Mouse (Mus musculus) T-helper 1 cell (primary cell): ENCODE measurements at regions not wholly inside any gene's neighbourhood (a gene's known extent, or its start where the extent isn't known, plus 50 kb on each side); places are given as distances from the start of the nearest gene placed in this dataset.

Experiments used
- in situ Hi-C: fragments of 300-600 bp; cut with MboI, MseI; formaldehyde crosslinking; loops from one replicate; pipeline ENCODE4 v1.15.1; 2025; ENCODE audit warnings: high pct_unique_total_duplicates

DNA sequence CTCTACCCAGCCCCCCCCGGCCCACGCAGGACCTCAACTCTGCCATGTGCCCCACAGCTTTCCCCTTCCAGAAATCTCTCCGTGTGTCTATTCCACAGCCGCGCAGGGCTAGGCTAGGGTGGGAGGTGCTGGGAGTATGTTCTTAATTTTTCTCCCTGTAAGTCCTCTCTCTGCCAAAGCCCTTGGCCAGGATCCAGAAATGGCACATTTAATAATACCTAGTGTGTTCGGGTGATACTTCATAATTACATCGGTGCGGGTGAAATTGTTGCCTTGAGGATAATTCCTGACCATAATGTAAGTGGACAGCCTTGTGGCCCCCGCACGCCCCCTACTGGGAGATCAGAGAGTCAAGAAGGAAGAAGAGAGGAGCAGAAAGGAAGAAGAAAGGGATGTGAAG lies 1093.5 kb downstream of the Mrps31 start:
- in situ Hi-C loops = no loop called here

- in situ Hi-C loops = no loop called here
Observed at GRCm38 (mm10) chr8:23505216-23505615, 1094.1 kb downstream of the Mrps31 start.

DNA sequence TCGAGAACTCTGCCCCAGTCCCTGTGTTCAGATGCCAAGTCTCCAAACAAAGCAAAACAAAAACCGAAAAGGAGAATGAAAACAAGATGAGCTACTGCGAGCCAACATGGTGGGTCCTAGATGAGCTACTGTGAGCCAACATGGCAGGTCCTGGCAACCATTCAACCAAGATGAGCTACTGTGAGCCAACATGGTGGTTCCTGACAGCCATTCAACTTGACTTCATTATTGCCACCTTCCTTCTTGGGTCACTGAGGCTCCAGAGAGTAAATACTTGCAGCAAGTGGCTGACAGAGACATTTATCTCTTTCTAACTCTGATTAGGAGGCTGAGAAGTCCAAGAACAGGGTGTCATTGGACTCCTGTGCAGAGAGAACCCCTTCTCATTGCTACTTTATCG lies 1094.8 kb downstream of the Mrps31 start:
- in situ Hi-C loops = no loop called here

- in situ Hi-C loops = no loop called here
Observed at GRCm38 (mm10) chr8:23507661-23508060, 1096.5 kb downstream of the Mrps31 start.

DNA sequence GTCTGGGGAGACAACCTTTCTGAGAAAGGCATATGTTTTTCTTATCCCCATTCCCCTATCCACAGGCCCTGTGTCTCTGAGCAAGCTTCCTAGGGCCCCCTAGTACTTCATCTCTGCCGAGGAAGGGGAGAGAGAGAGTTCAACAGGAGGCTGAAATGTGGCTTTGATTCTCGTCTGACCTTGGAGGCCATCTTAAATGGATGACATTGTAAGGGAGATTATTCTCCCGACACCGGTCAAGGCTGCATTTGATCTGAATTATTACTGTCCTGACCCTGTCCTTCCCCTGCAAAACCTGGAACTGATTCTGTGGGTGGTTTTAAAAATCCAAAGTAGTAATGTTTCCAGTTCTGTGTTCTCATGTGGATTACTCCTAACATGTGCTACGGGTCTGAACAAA lies 1098.9 kb downstream of the Mrps31 start:
- in situ Hi-C loops = no loop called here

DNA sequence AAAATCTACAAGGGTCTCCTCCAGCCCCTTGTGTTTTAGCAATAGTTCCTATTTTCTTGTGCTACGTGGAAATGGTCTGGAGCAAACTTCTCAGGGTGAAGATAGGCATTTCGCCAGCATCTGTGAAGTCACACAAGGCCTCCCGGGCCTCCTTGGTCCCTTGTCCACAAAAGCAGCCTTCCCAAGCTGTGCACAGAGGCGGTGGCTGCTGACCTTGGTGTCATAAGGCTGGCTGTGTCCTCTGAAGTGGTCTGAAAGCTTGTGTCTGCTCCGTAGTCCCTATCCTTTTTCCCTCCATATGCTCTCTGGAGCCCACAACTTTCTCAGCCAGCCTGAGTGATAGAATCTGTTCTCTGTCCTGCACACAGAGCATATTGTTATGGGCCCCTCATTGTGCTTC lies 1099.4 kb downstream of the Mrps31 start:
- in situ Hi-C loops = no loop called here

GRCm38 (mm10) chr8:23511264-23511663 lies 1100.1 kb downstream of the Mrps31 start:
- in situ Hi-C loops = no loop called here

GRCm38 (mm10) chr8:23511792-23512191 lies 1100.6 kb downstream of the Mrps31 start:
- in situ Hi-C loops = no loop called here

DNA sequence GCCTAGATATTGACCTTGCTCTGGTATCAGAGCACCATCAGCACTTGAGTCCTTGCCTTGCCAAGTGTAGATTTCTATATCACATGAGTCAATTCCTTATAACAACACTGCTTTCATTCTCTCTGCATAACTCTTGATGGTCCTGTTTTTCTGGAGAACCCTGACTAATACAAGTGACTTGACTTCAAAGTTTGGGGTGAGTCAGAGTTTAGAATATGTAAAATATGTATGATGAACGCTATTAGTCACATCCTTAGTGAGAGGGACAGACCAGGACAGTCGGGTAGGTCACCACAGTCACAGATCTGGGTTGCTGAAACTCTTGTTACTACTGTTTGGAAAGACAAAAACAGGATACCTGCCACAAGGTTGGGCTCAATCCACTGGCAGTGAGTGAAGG lies 1105.3 kb downstream of the Mrps31 start:
- in situ Hi-C loops = no loop called here

- in situ Hi-C loops = no loop called here
Observed at GRCm38 (mm10) chr8:23531551-23532142, 1120.5 kb downstream of the Mrps31 start.

GRCm38 (mm10) chr8:23537681-23538359 lies 1126.7 kb downstream of the Mrps31 start:
- in situ Hi-C loops = no loop called here

DNA sequence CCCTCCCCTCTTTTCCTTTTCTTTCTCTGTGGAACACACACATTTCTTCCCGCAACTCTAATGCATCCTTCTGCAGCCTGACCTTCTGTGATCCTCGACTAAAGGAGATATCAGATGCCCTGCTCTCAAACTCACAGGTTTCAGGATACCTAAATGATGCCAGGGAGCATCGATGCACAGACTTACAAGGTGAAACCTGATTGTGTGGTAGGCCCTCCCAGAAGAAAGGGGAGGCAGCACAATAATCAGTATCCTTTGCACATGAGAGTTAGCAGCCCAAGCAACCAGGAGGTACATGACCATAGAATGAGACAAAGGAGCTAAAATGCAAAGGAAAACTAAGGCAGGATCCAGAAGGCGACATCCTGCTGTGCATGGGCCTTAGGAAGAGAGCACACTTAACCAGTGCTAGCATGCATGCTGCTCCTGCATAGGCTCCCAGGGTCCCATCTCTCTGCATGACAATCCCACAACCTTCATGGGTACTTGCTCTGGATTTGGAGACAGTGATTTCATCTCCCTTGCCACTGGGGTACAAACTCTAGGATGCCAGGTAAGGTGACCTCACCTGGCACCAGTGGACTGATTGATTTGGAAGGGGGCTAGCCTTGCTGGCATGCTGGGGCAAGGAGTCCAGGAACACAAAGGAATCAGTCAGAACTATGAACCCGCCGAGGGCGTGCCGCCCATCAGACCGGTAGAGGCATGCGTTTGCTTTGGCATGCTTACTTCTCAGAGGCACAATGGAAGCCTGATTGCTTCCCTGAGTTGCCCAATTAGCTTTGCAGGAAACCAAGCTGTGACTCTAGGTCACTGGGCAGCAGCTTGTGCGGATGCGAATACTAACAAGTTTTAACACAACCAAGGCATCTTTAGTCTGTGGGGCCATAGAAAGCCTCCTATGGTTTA lies 1142.7 kb downstream of the Mrps31 start:
- in situ Hi-C loops = no loop called here

GRCm38 (mm10) chr8:23560836-23561235 lies 1149.7 kb downstream of the Mrps31 start:
- in situ Hi-C loops = no loop called here

DNA sequence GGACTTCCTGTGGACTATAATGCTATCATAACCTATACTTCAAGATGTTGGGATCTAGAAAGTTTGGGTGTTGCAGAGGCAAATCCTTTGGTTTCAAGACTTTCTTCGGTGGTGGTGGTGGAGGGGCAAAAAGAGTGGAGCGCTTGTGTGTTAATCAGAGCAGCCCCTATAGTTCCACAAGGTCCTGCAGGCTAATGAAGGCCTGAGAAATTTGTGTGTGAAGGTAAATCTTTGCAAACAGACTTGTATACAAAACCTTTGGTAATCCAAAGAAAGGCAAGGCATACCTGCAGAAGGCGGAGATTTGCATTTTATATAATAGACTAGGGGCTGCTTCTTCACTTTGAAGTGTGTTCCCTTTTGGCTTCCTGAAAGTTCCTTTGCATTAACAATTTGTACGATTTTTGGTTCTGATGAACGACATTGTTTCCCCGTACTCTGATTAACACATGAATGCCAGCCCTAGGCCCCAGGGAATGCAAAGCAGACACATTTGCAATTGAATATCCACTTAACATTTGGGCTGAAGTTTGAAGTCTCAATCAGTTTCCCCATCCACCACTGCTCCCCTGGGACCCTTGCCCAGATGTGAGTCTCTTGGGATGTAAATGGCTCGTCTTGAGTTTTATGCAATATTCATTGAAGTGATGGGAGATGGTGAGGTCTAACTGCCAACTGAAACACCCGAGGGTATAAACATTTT lies 1150.7 kb downstream of the Mrps31 start:
- in situ Hi-C loops = no loop called here

- in situ Hi-C loops = no loop called here
Observed at GRCm38 (mm10) chr8:23562504-23562903, 1151.3 kb downstream of the Mrps31 start.

DNA sequence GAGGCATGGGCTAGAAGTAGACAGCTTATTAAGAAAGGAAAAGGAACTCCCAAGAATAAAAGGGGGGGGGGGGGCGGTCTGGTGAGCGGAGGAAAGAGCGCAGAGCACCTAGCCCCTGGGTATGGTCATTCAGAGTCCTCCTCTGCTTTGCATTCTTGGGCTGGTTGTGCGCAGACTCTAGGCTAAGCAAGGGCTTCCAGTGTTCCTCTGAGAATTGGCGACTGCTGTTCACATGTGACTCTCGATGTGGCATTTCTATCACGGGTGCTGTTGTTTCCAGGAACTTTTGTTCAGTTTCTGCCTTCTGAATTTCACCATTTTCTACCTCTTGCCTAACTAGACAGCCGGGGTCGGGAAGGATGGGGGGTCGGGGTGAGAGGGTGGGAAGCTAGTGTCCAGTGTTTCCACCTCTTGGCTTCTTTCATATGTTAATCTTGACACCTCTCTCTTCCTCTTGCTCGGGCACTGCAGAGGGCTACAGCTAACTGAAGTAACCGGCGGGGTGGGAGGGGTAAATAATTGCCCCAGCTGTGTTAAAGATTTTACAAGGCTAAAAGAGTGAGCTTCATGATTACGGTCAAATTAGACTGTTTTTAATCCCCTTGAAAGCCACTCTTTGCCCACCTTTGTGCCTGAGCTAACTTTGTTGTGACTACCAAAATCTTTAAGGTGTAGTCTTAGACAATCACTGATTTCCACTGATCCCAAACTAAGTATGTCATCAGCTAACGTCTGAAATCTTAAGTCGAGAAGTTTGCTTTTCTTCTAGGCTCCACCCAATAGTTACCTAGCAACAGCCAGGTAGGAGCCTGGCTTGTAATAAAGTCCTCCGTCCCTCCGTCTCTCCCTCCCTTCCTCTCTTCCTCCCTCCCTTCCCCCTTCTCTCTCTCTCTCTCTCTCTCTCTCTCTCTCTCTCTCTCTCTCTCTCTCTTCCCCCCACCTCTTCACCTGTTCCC lies 1152.2 kb downstream of the Mrps31 start:
- in situ Hi-C loops = no loop called here

DNA sequence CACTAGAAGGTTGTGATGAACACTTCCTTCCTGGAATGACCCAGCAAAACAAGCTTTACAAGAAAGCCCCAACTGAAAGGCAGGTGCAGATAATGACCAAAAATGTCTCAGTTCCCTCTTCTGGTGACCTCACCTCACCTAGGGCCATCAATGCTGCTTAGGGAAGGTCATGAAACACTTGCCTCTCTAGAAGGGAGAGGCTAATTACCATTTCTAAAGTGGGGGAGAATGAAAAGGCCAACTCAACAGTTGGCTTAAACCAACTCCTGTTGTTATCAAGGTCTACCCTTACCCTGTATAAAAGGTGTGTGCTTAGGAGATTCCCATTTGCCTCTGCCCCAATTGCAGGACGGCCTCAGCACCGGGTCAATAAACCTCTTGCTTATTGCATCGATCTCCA lies 1156.7 kb downstream of the Mrps31 start:
- in situ Hi-C loops = no loop called here

GRCm38 (mm10) chr8:23571338-23571737 lies 1154.3 kb downstream of the Adam3 start:
- in situ Hi-C loops = loop anchor here (10.0 kb wide), 1 partner anchor 943 kb away; no protein-coding TSS in a partner anchor

GRCm38 (mm10) chr8:23580106-23580505 lies 1145.5 kb downstream of the Adam3 start:
- in situ Hi-C loops = no loop called here

DNA sequence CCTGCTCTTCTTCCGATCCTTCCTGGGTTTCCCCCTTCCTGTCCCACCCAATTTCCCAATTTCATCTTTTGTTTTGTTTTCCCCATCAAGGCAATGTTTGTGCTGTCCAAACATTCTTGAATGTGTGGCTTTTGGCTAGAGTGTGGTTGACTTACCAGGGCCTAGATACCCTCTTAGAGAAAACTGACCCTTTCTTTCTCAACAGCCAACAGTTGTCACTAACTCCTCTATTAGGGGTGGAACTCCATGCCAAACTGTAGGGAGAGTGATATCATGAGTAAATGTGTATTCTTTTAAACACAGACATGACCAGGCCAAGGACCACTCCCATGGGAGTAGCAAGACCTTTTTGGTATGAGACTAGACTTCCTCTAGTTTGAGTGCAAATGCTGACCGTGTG lies 1145.0 kb downstream of the Adam3 start:
- in situ Hi-C loops = no loop called here
